Mouse (Mus musculus): ENCODE data around the gene Sirt5. TPM values are rescaled to one million over a fixed set of nuclear protein-coding genes. Genes with fewer than 3 reads are reported as not detected.

The Sirt5 gene
- polyA plus RNA-seq, 1 experiment from 2014 or later = 16.8 TPM

DNA sequence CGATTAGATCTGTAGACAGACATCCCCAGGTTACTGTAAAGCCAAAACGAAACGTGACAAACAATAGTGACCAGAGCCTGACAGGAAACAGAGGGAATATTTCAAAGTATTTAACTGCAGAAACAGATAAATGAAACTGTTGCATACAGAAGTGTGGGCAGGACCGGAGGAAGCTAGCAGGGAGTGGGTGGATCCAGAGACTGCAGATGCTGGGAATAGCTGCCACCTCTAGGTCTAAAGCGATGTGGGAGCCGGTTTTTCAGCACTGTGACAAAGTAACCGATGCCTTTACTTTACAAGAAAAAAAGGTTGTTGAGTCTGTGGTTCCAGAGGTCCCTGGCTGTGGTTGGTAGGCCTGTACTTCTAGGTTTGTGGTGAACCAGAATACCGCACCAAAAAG, 27.3 kb upstream of the Sirt5 start:
- no peak overlapping the region for H3K27ac ChIP-seq (ENCODE audit: low read depth)
- peaks cover 7% of the 10 kb centered on the region; the same call in 1 of the 2 replicates for H3K4me1 ChIP-seq (replicated peaks; ENCODE audit: control insufficient read depth, insufficient read depth, low read length)
- H3K36me3 ChIP-seq (ENCODE audit: control insufficient read depth, insufficient read depth, low read length) = no peaks in the 10 kb centered on the region
- H3K4me3 ChIP-seq (ENCODE audit: low read depth, low read length) = no peak overlapping the region
- no peaks in the 10 kb centered on the region for H3K9me3 ChIP-seq (ENCODE audit: control insufficient read depth, low read length)
- DNase-seq (ENCODE audit: low spot score) = no peak
- H3K9ac ChIP-seq (ENCODE audit: low read length) = no peak overlapping the region
- H3K27me3 ChIP-seq (replicated peaks; ENCODE audit: control insufficient read depth, insufficient read depth, low read length) = no peaks in the 10 kb centered on the region
- 85% methylated on average over 8 of the region's 8 CpGs for WGBS
- ATAC-seq (replicated peaks; ENCODE audit: low FRiP score, low TSS enrichment, low read depth) = no peak
- no peak overlapping the region for H3K4me2 ChIP-seq (ENCODE audit: low read length)

GRCm38 (mm10) chr13:43338632-43339031, 26.7 kb upstream of the Sirt5 start:
- no peaks in the 10 kb centered on the region for H3K27me3 ChIP-seq (replicated peaks; ENCODE audit: control insufficient read depth, insufficient read depth, low read length)
- no peak overlapping the region for H3K27ac ChIP-seq (ENCODE audit: low read depth)
- no peaks in the 10 kb centered on the region for H3K9me3 ChIP-seq (ENCODE audit: control insufficient read depth, low read length)
- no peak overlapping the region for H3K9ac ChIP-seq (ENCODE audit: low read length)
- peaks cover 7% of the 10 kb centered on the region; the same call in 1 of the 2 replicates for H3K4me1 ChIP-seq (replicated peaks; ENCODE audit: control insufficient read depth, insufficient read depth, low read length)
- H3K36me3 ChIP-seq (ENCODE audit: control insufficient read depth, insufficient read depth, low read length) = no peaks in the 10 kb centered on the region
- ATAC-seq (replicated peaks; ENCODE audit: low FRiP score, low TSS enrichment, low read depth) = no peak
- H3K4me3 ChIP-seq (ENCODE audit: low read depth, low read length) = no peak overlapping the region
- 43% methylated on average over 4 of the region's 4 CpGs for WGBS
- no peak for DNase-seq (ENCODE audit: low spot score)
- H3K4me2 ChIP-seq (ENCODE audit: low read length) = no peak overlapping the region

- Histone ChIP-seq H3K4me3 (ENCODE audit: low read depth, low read length) (no peak overlapping the region), H3K36me3 (ENCODE audit: control insufficient read depth, insufficient read depth, low read length) (no peaks in the 10 kb centered on the region), H3K4me2 (ENCODE audit: low read length) (no peak overlapping the region), H3K27ac (ENCODE audit: low read depth) (no peak overlapping the region), H3K4me1 (replicated peaks; ENCODE audit: control insufficient read depth, insufficient read depth, low read length) (no peaks in the 10 kb centered on the region), H3K9ac (ENCODE audit: low read length) (no peak overlapping the region), H3K9me3 (ENCODE audit: control insufficient read depth, low read length) (no peaks in the 10 kb centered on the region), H3K27me3 (replicated peaks; ENCODE audit: control insufficient read depth, insufficient read depth, low read length) (no peaks in the 10 kb centered on the region)
- DNase-seq (ENCODE audit: low spot score) (no peak), ATAC-seq (replicated peaks; ENCODE audit: low FRiP score, low TSS enrichment, low read depth) (no peak)
These were observed 18.5 kb upstream of the Sirt5 start for GRCm38 (mm10) chr13:43346825-43347224.

- 85% methylated on average over 8 of the region's 8 CpGs for WGBS
- no peaks in the 10 kb centered on the region for H3K4me1 ChIP-seq (replicated peaks; ENCODE audit: control insufficient read depth, insufficient read depth, low read length)
- no peak overlapping the region for H3K4me3 ChIP-seq (ENCODE audit: low read depth, low read length)
- no peak overlapping the region for H3K4me2 ChIP-seq (ENCODE audit: low read length)
- no peak overlapping the region for H3K9ac ChIP-seq (ENCODE audit: low read length)
- ATAC-seq (replicated peaks; ENCODE audit: low FRiP score, low TSS enrichment, low read depth) = no peak
- H3K27me3 ChIP-seq (replicated peaks; ENCODE audit: control insufficient read depth, insufficient read depth, low read length) = no peaks in the 10 kb centered on the region
- no peaks in the 10 kb centered on the region for H3K9me3 ChIP-seq (ENCODE audit: control insufficient read depth, low read length)
- H3K27ac ChIP-seq (ENCODE audit: low read depth) = no peak overlapping the region
- no peaks in the 10 kb centered on the region for H3K36me3 ChIP-seq (ENCODE audit: control insufficient read depth, insufficient read depth, low read length)
- DNase-seq (ENCODE audit: low spot score) = no peak
These were observed 15.9 kb upstream of the Sirt5 start for GRCm38 (mm10) chr13:43349376-43349775.

GRCm38 (mm10) chr13:43350489-43351169, 14.7 kb upstream of the Sirt5 start:
- no peaks in the 10 kb centered on the region for H3K27me3 ChIP-seq (replicated peaks; ENCODE audit: control insufficient read depth, insufficient read depth, low read length)

GRCm38 (mm10) chr13:43353356-43353755, 11.9 kb upstream of the Sirt5 start:
- 0 out of 2 replicates have a peak, but pooled peaks cover 3% of the 10 kb centered on the region for H3K4me1 ChIP-seq (replicated peaks; ENCODE audit: control insufficient read depth, insufficient read depth, low read length)
- H3K4me2 ChIP-seq (ENCODE audit: low read length) = no peak overlapping the region
- DNase-seq (ENCODE audit: low spot score) = no peak
- no peaks in the 10 kb centered on the region for H3K27me3 ChIP-seq (replicated peaks; ENCODE audit: control insufficient read depth, insufficient read depth, low read length)
- H3K9me3 ChIP-seq (ENCODE audit: control insufficient read depth, low read length) = no peaks in the 10 kb centered on the region
- WGBS = 44% methylated on average over 4 of the region's 4 CpGs
- no peak overlapping the region for H3K9ac ChIP-seq (ENCODE audit: low read length)
- no peaks in the 10 kb centered on the region for H3K36me3 ChIP-seq (ENCODE audit: control insufficient read depth, insufficient read depth, low read length)
- ATAC-seq (replicated peaks; ENCODE audit: low FRiP score, low TSS enrichment, low read depth) = no peak
- no peak overlapping the region for H3K27ac ChIP-seq (ENCODE audit: low read depth)
- H3K4me3 ChIP-seq (ENCODE audit: low read depth, low read length) = no peak overlapping the region

More at GRCm38 (mm10) chr13:43350489-43351169, 14.7 kb upstream of the Sirt5 start:
- Histone ChIP-seq H3K36me3 (ENCODE audit: control insufficient read depth, insufficient read depth, low read length) (no peaks in the 10 kb centered on the region), H3K9me3 (ENCODE audit: control insufficient read depth, low read length) (no peaks in the 10 kb centered on the region), H3K4me3 (ENCODE audit: low read depth, low read length) (no peak overlapping the region), H3K4me1 (replicated peaks; ENCODE audit: control insufficient read depth, insufficient read depth, low read length) (0 out of 2 replicates have a peak, but pooled peaks cover 3% of the 10 kb centered on the region), H3K9ac (ENCODE audit: low read length) (no peak overlapping the region), H3K27ac (ENCODE audit: low read depth) (no peak overlapping the region), H3K4me2 (ENCODE audit: low read length) (no peak overlapping the region)
- ATAC-seq (replicated peaks; ENCODE audit: low FRiP score, low TSS enrichment, low read depth) (no peak), DNase-seq (ENCODE audit: low spot score) (no peak)
- WGBS = 72% methylated on average over 9 of the region's 9 CpGs

DNA sequence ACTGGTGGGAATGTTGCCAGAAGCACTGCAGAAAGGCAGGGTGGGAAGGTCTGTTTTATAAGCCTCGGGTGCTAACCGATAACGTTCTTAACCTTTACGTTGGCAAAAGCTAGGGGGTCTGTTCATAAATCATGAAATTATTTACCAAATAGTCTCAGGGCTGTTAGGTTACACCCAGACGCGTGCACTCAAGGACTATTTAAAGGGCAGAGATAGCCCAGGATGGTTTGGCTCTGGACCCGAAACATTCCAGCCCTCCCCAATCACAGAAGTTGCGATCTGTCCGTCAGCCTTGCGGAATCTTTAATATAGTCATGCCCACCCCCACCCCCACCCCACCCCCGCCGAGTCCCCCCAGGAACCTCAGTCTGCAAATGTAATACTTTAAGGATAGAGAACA, 10.9 kb upstream of the Sirt5 start:
- DNase-seq (ENCODE audit: low spot score) (no peak), ATAC-seq (replicated peaks; ENCODE audit: low FRiP score, low TSS enrichment, low read depth) (no peak)
- WGBS = 30% methylated on average over 12 of the region's 12 CpGs
- no peak overlapping the region for H3K9ac ChIP-seq (ENCODE audit: low read length)
- no peaks in the 10 kb centered on the region for H3K36me3 ChIP-seq (ENCODE audit: control insufficient read depth, insufficient read depth, low read length)
- H3K4me3 ChIP-seq (ENCODE audit: low read depth, low read length) = no peak overlapping the region
- H3K27ac ChIP-seq (ENCODE audit: low read depth) = no peak overlapping the region
- 0 out of 2 replicates have a peak, but pooled peaks cover 3% of the 10 kb centered on the region for H3K4me1 ChIP-seq (replicated peaks; ENCODE audit: control insufficient read depth, insufficient read depth, low read length)
- no peaks in the 10 kb centered on the region for H3K9me3 ChIP-seq (ENCODE audit: control insufficient read depth, low read length)
- H3K4me2 ChIP-seq (ENCODE audit: low read length) = no peak overlapping the region
- no peaks in the 10 kb centered on the region for H3K27me3 ChIP-seq (replicated peaks; ENCODE audit: control insufficient read depth, insufficient read depth, low read length)

DNA sequence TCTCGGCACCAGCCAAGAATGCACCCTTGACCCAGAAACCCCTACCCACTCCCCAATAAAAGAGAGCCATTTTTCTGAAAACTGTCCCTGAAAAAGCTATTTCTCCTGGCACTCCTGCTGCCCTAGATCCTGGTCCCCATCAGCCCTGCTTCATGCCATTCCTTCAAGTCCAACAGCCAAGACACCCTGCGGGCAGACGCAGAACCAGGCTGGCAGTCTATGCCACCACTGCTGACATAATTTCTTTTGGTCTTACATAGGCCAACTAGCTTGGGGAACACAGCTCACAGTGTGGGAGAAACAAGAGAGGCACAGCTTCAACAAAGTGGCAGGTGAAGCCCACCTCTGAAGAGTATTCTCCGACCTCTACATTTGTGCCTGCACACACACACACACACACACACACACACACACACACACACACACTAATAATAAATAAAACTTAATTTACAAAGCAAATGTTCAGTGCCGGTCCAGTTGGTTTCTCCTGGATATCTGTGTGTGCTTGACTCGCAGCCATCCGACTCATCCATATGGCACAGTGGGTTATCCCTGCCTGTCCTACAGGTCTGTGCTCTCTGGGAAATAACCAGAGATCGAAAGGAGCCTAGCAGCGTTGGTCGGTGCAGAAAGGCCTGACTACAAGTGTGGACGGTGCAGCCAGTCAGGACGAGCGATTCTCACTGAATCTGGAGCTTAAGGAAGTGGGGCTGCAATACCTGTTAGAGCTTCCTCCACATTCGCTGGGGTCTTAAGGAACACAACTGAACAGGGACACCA, 8.8 kb upstream of the Sirt5 start:
- H3K4me2 ChIP-seq (ENCODE audit: low read length) = no peak overlapping the region
- no peak for ATAC-seq (replicated peaks; ENCODE audit: low FRiP score, low TSS enrichment, low read depth)
- H3K4me1 ChIP-seq (replicated peaks; ENCODE audit: control insufficient read depth, insufficient read depth, low read length) = 0 out of 2 replicates have a peak, but pooled peaks cover 3% of the 10 kb centered on the region
- no peak for DNase-seq (ENCODE audit: low spot score)
- H3K9ac ChIP-seq (ENCODE audit: low read length) = no peak overlapping the region
- 87% methylated on average over 14 of the region's 14 CpGs for WGBS
- H3K27me3 ChIP-seq (replicated peaks; ENCODE audit: control insufficient read depth, insufficient read depth, low read length) = no peaks in the 10 kb centered on the region
- H3K9me3 ChIP-seq (ENCODE audit: control insufficient read depth, low read length) = no peaks in the 10 kb centered on the region
- no peak overlapping the region for H3K4me3 ChIP-seq (ENCODE audit: low read depth, low read length)
- H3K36me3 ChIP-seq (ENCODE audit: control insufficient read depth, insufficient read depth, low read length) = no peaks in the 10 kb centered on the region
- H3K27ac ChIP-seq (ENCODE audit: low read depth) = no peak overlapping the region

All from intestine, embryonic 14.5 days (tissue).